In the genomic region with DNA sequence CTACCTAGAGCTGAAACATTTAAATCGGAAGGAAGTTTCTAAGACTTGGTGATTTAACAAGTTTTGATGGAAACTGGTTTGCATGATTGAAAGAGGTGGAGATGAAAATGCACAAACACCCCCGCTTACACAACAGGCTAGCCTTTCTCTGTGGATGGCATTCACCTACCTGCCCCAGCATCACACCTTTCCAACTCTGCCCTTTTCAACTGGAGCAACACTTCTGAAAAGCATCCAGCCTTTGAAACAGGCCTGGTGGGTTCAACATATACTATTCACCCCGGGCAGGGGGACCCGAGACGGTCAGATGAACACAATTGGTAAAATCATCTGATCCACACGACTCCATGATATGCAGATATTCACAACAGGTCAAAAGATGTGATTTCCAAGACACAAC, we compare ENCODE assay signal across 7 mouse cellular contexts. TPM values are rescaled to one million over a fixed set of nuclear protein-coding genes. Genes with fewer than 3 reads are reported as not detected.
A peak's percentile ranks its signal among the peaks of the same experiment; 100 is the strongest.
DNase-seq lines count a peak whose midpoint lies in the region; ATAC-seq and TF ChIP-seq lines count a peak whose summit lies in the region.

No protein-coding gene starts in this region.

- H3K9ac ChIP-seq in lung, embryonic 14.5 days, result no peak overlapping the region
- no peak overlapping the region for H3K9ac ChIP-seq in forebrain, embryonic 15.5 days (replicated peaks)
- H3K9ac ChIP-seq in limb, embryonic 12.5 days (replicated peaks), result no peak overlapping the region
- H3K9ac ChIP-seq in neural tube, embryonic 15.5 days (replicated peaks), result no peak overlapping the region

- no peak for DNase-seq in lung, embryonic 14.5 days
- no peak for DNase-seq in lung, adult 18-20 months
- DNase-seq in cerebellum, postnatal 14 days, result no peak

- H3K4me3 ChIP-seq in lung, embryonic 14.5 days (ENCODE audit: low read depth, low read length), result no peak overlapping the region
- no peak overlapping the region for H3K4me3 ChIP-seq in forebrain, embryonic 15.5 days
- H3K4me3 ChIP-seq in limb, embryonic 12.5 days (replicated peaks), result 0 out of 2 replicates have a peak overlapping the region, but pooled peaks have one; percentile 83
- no peak overlapping the region for H3K4me3 ChIP-seq in neural tube, embryonic 15.5 days (replicated peaks)

- ATAC-seq in lung, embryonic 14.5 days (ENCODE audit: insufficient read depth), result no peak
- ATAC-seq in forebrain, embryonic 15.5 days (replicated peaks), result no peak
- ATAC-seq in limb, embryonic 12.5 days (ENCODE audit: insufficient number of reproducible peaks, insufficient read depth, low FRiP score, low TSS enrichment, low read depth), result no peak
- no peak for ATAC-seq in neural tube, embryonic 15.5 days (ENCODE audit: low FRiP score)
- no peak for ATAC-seq in frontal cortex, adult (ENCODE audit: low TSS enrichment)

- H3K4me1 ChIP-seq in lung, embryonic 14.5 days (ENCODE audit: insufficient read depth), result peaks cover 11% of the 10 kb centered on the region
- peaks cover 15% of the 10 kb centered on the region for H3K4me1 ChIP-seq in forebrain, embryonic 15.5 days
- peaks cover 11% of the 10 kb centered on the region for H3K4me1 ChIP-seq in limb, embryonic 12.5 days (replicated peaks)
- peaks cover 22% of the 10 kb centered on the region for H3K4me1 ChIP-seq in neural tube, embryonic 15.5 days

- peak overlapping the region; percentile 97 for H3K4me2 ChIP-seq in lung, embryonic 14.5 days
- peak overlapping the region; percentile 93 for H3K4me2 ChIP-seq in forebrain, embryonic 15.5 days (replicated peaks)
- peak overlapping the region; percentile 93; the same call in 1 of the 2 replicates for H3K4me2 ChIP-seq in limb, embryonic 12.5 days
- H3K4me2 ChIP-seq in neural tube, embryonic 15.5 days, result peak overlapping the region; percentile 94

- H3K36me3 ChIP-seq in lung, embryonic 14.5 days (ENCODE audit: insufficient read depth), result 0 out of 2 replicates have a peak, but pooled peaks cover 6% of the 10 kb centered on the region
- no peaks in the 10 kb centered on the region for H3K36me3 ChIP-seq in forebrain, embryonic 15.5 days
- H3K36me3 ChIP-seq in limb, embryonic 12.5 days, result no peaks in the 10 kb centered on the region
- no peaks in the 10 kb centered on the region for H3K36me3 ChIP-seq in neural tube, embryonic 15.5 days

- no peaks in the 10 kb centered on the region for H3K9me3 ChIP-seq in lung, embryonic 14.5 days (ENCODE audit: low read depth, low read length)
- no peaks in the 10 kb centered on the region for H3K9me3 ChIP-seq in forebrain, embryonic 15.5 days
- no peaks in the 10 kb centered on the region for H3K9me3 ChIP-seq in limb, embryonic 12.5 days
- no peaks in the 10 kb centered on the region for H3K9me3 ChIP-seq in neural tube, embryonic 15.5 days (replicated peaks)

- H3K27me3 ChIP-seq in lung, embryonic 14.5 days (ENCODE audit: insufficient read depth, low read length), result no peaks in the 10 kb centered on the region
- H3K27me3 ChIP-seq in forebrain, embryonic 15.5 days, result no peaks in the 10 kb centered on the region
- H3K27me3 ChIP-seq in limb, embryonic 12.5 days, result no peaks in the 10 kb centered on the region
- H3K27me3 ChIP-seq in neural tube, embryonic 15.5 days (replicated peaks), result no peaks in the 10 kb centered on the region

- H3K27ac ChIP-seq in lung, embryonic 14.5 days (ENCODE audit: low read depth), result no peak overlapping the region
- peak overlapping the region; percentile 90; the same call in 1 of the 2 replicates for H3K27ac ChIP-seq in forebrain, embryonic 15.5 days (replicated peaks)
- H3K27ac ChIP-seq in limb, embryonic 12.5 days, result no peak overlapping the region
- H3K27ac ChIP-seq in neural tube, embryonic 15.5 days (replicated peaks), result no peak overlapping the region

- no peak for TF ChIP-seq CTCF in lung, embryonic 14.5 days (IDR thresholded peaks at IDR 0.05; ENCODE audit: low read depth)

- WGBS in lung, embryonic 14.5 days, result 58% methylated on average over 6 of the region's 6 CpGs
- WGBS in forebrain, embryonic 15.5 days, result 64% methylated on average over 6 of the region's 6 CpGs
- 71% methylated on average over 6 of the region's 6 CpGs for WGBS in limb, embryonic 12.5 days
- 69% methylated on average over 6 of the region's 6 CpGs for WGBS in neural tube, embryonic 15.5 days

RNA-seq across cellular contexts. Expression of a gene that starts 0.7 kb away (rescaled TPM):
- 26.2 and 26.8 TPM in 2 replicates for polyA plus RNA-seq in lung, embryonic 14.5 days (2014; fragmentation: Nextera tagmentation; extraction: Ambion mirVana)
- polyA plus RNA-seq in forebrain, embryonic 15.5 days (2015; fragmentation: Nextera tagmentation; extraction: Ambion mirVana), result 8.9 and 10.0 TPM in 2 replicates
- 22.4 and 23.0 TPM in 2 replicates for polyA plus RNA-seq in limb, embryonic 12.5 days (2016; fragmentation: Nextera tagmentation; extraction: Ambion mirVana)
- 16.3 and 17.8 TPM in 2 replicates for polyA plus RNA-seq in neural tube, embryonic 15.5 days (2015; fragmentation: Nextera tagmentation; extraction: Ambion mirVana)
